Mouse (Mus musculus) cerebellum, postnatal 36 days (tissue): ENCODE measurements at regions not wholly inside any gene's neighbourhood (a gene's known extent, or its start where the extent isn't known, plus 50 kb on each side); places are given as distances from the start of the nearest gene placed in this dataset.
A peak's percentile ranks its signal among the peaks of the same experiment; 100 is the strongest.

Experiments
- DNase-seq, 2 experiments: peaks; one replicate each; pipeline ENCODE4 v3.0.0; 2021 to 2022; ENCODE audit warnings: mixed read lengths in 2 of 2

DNA sequence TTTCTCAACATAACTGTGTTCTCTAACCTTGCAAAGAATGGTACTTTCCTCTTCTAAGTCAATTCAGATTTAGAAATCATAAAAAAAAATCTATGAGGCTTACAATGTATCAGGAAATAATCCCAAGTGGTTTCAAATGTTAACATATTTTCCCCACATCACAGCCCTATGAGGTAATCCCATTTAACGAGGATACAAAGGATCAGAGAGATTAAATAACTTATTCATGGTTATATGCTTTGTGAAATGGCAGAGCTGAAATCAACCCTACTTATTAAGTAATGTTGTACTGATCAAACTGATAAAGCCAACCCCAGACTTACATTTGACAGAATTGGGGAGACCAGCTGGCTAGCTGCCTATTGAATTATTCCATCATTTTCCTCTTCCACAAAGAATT, 614.4 kb downstream of the Ntrk3 start:
- DNase-seq: no peak

DNA sequence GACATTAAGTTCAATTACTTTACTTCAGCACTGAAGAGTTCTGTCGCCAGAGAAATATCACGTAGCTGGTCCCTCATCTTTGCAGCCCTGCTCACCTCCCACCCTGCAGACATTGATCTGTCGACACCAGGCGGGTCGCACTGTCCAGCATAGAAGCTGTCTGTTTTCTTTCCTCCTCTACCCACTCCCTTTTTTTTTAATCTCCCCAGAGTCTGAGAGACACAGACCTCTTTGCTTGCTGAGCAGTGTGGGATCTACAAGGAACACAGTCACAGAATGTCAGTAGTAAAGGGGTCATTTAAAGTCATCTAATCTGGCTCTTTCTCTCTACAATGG, 616.7 kb downstream of the Ntrk3 start:
- no peak for DNase-seq

DNA sequence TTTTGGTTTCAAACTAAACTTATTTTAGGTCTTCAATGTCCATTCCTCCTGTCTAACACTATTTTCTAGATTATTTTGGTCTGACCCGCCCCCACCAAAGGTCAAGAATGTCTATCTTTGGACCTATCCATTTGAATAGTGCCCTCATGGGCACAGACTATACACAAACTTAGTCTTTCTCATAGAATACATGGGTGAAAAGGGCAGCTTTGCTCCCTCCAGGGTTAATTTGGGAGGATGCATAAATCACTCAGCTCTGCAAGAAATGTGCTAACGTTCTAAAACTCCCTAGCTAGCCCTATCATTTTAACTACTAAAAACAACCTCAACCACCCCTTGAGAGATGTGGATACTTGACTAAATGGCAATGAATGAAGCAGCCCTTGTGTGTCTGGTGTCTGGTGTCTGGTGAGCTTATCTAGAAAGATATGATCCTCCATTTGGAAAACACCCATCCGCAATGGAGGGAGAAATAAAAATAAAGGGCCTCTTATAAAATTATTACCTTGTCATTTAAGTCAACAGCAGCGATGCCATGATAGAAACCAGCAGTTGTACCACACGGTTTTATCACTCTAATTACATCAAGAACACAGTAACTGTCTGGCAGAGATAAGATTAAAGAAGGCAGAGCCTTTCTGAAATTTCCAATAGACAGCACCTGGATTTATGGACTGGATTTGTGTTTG, 617.2 kb downstream of the Ntrk3 start:
- no peak for DNase-seq

DNA sequence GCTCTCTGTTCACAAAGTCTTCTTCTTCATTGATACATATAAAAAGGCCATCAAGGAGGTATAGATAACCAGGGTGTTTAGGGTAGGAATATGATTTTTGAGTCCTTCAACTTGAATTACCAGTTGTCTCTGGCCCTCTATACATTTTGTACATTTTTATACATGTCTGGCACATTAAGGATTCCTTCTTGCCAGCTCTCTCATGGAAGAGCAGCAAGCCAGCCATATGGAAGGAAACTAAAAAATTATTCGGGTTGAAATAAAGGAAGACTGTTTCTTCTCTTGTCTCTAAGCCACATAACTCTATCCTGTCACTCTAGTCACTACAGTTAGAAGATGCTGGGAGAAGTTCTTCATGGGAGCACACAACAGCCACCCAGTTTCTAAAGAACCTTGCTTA, 618.0 kb downstream of the Ntrk3 start:
- DNase-seq: no peak

DNA sequence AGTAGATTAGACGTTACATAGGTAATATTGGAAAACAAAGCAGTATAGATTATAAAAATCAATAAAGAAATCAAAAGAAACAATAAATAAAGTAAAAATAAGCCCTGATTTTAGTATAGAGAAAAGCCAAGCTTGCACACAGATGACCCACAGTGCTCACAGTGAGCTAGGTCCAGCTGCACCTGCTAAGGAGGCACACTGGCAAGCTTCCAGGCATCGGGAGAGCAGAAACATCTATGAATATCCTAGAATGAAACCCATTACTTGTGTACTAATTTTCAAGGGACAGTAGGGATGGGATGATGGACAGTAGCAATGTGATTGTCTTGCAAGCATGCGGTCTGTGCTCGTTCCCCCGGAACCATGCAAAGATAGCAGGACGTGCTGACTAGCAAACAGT, 626.5 kb downstream of the Ntrk3 start:
- DNase-seq: no peak

DNA sequence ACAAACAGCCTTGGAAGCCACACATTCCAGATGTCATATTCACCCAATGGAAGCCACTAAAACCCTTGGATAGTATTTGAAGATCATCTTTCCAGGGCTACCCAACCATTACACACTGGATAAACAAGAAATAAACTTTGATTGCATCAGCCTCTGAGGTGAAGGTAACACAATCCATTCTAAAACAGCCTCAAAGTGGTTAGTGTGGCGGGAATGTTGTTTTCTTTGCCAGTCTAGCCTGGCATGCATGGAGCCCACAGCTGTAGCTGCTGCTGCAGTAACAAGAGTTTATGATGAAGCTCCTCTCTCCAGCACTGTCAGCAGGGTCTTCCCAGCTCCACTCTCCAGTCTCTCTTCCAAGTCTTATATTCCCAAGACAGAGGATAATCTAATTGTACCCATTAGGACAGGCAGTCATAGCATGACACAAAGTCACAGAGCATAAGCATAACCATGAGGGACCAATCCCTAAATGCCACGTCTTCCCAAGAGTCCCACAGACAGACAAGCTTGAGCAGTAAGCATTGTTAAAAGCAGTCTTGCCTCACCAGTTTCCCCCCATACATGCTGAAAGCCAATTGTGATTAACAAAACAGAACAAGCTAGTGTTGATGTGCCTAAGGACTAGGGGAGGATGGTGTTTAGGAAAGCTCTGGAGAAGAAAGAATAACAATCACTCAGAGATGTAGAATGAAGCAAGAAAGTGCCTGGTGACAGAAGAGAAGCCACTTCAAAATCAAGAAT, 634.1 kb downstream of the Ntrk3 start:
- no peak for DNase-seq

DNA sequence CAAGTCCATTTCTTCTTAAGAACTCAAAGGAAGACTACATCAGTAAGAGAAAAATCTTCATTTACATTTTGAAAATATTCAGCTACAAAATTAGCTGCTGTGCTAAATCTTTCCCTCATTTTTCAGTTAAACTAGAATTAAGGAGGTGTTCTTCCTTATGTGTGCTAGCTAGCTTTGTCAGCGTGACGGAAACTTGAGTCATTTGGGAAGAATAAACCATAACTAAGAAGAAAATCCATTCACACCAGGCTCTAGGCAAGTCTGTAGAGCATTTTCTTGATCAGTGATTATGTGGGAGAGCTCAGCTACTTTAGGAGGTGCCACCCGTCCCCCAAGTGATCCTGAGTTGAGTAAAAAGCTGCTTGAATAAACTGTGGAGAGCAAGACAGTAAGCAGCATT, 635.4 kb downstream of the Ntrk3 start:
- DNase-seq: no peak

DNA sequence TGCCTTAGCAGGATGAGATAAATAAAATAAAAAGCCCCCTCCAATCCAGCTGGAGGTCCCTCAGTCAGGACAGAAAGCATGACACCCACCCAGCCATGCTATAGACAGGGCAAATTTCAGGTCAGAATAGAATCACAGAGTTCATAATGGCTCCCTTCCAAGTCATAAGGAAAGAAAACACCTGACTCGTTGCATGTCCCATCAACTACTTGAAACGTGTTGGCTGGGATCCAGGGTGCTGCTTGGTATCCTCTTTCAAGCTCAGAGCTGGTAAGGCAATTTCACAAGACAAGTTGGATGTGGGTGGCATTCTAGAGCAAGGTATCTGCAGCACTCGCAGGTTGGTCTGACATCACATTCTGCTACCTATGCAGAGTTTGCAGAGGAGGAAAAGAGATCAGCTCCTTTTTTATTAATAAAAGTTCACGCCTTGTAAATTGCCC, 651.2 kb downstream of the Ntrk3 start:
- peak; percentile 7 to 11 for DNase-seq

DNA sequence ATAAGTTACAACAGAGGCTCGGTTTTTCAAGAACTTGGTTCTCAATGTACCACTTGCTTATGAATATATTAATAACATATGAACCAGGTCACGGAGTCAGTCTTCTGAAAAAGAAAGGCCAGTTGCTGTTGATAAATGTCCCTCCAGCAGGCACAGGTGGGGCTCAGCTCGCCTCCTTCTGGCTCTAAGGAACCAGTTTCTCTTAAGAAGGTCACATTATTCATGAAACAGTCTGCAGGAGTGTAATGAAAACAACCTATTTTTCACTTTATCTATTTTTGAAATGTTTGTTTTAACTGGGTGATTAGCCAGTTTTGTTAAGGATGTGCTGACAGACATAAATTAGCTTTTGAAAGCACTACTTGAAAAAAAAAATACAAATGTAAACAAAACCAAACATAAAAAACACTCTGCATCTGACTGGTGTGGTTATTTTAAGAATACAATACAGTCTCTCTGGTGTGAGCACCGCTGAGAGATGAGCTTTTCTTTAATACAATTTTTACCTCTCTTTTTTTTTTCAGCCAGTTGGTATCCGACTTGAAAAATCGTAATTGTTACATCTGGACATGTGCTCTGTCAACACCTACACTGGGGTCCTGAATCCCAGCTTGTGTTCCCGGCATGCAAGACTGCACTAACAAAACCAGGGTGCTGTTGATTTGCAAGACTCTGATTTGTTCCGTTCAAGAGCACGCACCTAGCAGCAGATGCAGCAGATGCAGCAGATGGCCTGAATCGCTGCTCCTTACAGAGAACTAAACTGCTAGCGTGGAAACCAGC, 651.8 kb downstream of the Ntrk3 start:
- DNase-seq: no peak

DNA sequence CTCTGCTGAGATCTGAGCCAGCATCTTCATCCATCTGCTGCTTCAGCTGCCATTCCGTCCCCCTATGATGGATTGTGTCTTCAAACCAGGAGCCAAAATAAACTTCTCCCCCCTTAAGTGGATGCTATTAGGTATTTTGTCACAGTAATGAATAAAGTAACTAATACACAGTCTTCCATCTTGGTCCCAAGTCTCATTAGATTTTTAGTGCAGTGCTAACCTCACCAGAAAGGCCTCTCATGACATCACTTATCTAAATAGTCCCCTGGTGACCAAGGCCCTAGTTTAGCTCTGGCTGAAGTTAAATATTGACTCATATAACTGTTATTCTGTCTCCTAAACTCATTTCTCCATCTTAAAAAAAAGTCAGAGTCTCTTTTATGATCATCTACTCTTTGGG, 658.1 kb downstream of the Ntrk3 start:
- DNase-seq: no peak

DNA sequence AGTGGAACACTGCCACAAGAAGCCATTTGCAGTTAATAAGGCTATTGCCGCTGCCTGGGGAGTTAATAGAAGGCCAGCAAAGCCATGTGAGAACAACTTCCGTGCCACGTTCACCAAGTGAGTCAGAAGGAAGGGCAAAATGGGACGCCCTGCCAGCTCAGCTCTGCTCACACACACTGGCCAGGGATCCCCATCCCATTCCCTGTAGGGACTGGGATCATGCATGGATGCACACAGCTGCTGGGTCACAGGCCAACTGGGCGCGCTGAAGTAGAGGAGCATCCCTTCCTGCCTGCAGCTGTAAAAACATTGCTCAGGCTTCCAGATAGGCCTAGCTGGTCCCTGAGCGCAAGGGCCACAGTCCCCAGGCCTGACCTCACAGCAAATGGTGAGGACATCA, 666.7 kb downstream of the Ntrk3 start:
- peak in 1 of 2 experiments; percentile 3 for DNase-seq

DNA sequence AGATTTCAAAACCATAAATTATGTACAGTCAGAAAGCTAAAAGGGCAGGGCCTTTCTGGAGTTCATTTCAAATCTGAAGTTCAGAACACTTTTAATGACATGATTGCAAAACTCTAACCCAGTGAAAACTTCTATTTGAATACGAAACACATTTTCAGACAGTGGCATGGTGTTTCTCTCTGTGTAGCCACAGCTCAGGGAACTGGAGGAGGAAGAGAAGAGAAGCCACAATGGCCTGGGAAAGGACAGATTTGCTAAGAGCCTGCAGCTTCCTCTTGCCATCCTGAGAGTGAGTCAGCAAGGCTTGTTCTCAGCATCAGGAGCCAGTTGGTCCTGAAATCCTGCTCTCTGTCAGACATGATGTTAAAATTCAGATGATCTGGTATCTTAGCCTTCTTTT, 676.2 kb downstream of the Ntrk3 start:
- no peak for DNase-seq

DNA sequence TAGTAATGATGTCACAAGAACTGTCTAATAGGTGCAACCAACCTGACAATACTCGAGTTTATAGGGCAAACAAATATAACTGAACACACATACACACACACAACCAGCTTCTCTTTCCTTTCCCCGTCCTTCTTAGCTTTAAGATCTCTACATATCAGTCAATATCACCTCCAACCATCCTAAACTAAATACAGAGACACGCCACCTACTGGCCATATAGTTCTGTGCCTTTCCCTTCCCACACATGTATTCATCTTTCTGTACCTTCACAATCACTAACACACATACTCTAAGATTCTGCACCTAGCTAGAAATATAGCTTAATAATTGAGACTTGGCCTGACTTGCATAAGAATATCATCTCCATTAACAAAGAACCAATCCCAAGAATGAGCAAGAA, 688.2 kb downstream of the Ntrk3 start:
- no peak for DNase-seq

DNA sequence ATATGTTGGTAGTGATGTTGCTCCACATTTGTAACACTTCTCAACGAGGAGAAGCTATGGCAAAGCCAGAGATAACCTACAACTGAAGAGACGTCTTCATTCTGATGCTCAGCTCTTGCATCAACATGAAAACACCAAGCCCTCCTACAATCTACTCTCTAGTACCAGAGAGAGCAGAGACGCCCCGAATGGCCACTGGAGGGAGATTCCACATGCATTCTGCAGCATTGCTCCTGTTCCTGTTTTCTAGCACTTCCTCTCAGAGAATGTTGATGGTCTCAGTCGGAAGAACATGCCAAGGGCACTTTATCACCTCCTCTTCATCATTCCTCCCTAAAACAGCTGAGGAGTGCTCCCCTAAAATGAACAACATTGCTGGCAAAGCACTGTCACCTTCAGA, 692.4 kb downstream of the Ntrk3 start:
- no peak for DNase-seq

DNA sequence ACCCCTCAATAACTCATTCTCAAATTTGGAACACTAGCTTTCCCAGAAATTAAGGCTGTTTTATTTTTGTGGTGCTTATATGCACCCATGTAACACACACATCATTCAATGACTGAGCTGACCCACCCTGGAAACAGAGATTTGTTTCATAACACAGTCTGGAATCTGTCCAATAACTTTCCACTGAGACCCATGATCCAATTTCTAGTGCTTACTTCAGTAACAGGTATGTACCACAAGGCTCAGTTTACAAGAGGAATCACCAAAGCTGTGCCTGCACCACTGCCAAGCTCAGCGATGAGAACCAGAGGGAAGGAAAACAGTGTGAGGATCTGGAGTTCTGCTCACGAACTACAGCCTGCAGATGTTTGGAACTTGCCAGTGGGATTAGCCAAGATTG, 706.8 kb downstream of the Ntrk3 start:
- no peak for DNase-seq

DNA sequence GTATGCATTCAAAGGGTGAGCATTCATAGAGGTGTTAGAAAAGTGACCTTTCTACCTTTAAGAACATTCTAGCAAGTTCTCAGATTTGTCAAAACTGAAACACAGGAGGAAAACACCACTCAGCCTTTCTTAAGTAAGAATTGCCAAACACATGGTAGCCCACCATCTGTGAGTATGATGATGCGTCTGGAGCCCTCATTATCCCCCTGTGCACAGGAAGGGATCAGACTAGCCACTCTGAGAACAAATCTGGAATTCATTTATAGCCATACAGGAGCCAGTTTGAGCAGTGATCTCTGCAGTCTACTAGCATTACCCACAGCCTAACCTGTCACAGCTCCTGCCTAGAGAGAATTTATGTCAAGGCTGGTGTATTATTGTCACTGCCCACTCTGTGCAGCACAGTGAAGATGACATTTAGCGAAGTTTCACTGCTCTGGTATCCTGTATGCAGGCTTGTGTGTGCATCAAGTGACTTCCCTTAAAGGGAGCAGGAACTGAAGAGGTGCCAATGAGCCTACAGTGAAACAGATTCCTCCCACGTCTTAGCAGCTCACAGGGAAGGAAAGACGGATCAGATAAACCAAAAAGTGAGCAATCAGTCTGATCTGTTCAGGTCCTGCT, 710.7 kb downstream of the Ntrk3 start:
- no peak for DNase-seq

DNA sequence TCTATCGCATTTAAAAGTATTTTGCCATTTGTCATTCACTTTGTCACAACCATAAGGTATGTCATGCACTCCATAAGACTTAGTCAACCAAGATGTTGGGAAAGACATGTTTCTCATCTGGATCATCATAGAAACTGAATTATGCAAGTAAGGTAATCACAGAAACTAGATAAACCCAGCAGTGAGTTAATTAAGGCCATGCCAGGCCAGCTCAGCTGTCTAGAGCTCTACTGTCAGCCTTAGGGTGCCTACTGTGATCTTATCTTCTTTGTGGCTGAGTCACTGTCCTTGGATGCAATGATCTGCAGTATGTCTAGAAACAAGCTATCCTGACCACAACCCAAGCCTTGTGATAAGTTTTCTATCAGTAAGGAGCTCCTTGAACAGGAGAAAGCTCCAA, 714.2 kb downstream of the Ntrk3 start:
- DNase-seq: no peak

DNA sequence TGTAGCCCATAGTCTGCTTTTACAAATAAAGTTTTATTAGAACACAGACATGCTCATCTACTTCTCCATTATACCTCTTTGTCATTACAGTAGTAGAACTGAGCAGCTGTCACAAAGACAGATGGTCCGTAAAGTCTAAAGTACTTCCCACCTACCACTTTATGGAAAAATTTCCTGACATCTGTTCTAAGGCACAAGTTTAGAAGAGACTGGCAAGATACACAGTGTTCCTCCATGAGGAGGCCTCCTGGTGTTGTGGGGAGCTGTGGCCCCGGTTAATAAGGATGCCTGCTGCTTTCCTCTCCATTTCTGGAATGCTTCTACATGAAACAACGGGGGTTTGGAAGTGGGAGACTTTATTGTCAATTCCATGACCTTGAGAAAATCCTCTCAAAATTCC, 714.7 kb downstream of the Ntrk3 start:
- DNase-seq: no peak

DNA sequence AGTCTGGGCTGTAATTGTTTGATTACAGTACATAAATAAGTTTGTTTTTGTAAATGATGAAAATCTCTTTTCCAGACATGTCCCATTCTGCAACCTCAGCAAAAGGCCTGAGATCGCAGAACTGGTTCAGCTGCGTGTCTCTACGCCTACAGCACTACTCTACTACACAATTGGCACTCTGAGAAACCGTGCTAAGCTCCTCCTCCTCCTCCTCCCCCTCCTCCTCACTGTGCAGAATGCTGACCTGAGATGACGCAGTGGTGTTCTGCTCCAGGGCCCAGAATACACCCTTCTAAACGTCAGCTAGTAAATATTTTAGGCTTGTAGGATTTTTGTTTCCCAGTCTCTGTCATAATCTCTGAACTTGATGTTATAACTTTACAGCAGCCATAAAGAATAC, 724.2 kb downstream of the Ntrk3 start:
- DNase-seq: no peak

DNA sequence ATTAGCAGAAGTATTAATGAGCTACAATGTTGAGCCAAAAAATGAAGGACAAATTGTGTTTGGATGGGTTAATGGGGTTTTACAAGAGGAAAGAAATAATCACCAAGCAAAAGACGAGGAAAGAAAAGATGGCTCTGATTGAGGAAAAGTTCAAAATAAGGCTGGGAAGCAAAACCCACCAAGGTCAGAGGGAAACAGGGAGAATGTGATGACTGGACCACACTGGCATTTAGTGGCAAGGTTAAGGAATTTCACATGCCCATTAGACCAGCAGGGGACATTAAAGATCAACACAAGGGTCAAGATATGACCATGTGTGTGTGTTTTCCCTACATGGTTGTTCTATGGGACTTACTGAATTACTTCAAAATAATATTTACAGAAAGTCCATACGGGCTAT, 734.7 kb downstream of the Ntrk3 start:
- no peak for DNase-seq

DNA sequence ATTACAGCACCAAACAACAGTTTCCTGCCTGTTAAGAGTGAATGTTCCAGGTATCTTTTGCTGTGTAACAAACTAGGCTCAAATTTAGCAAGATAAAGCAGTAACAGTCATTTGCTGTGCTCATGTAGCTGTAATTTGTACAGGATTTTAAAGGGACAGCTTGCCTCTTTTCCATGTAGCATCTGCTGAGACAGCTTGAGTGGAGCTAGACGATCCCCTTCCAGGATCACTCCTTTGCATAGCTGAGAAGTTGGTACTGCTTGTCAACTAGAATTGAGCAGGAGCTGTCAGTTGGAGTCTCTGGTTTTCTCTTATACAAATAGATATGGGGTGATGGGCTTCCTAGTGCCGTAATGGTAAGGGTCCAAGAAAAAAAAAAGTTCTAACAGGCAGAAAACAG, 744.0 kb downstream of the Ntrk3 start:
- DNase-seq: no peak

DNA sequence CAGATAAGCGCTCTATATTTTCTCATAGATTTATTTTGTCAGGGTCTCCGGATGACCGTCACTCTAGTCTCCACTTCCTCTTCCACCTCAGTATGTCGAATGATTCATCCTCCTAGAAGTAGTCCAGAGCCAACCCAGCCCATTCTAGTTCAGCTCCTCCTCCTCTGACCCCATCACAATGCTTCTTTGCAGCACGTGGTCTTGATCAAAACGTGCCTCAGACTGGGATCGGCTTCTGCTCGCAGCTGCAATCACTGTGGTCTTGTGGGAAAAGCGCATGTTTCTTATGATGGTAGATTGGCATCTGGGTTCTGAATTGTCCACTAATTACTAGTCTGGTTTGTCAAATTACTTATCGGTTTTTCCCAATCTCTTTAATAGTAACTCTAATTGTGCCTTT, 747.7 kb downstream of the Ntrk3 start:
- no peak for DNase-seq

DNA sequence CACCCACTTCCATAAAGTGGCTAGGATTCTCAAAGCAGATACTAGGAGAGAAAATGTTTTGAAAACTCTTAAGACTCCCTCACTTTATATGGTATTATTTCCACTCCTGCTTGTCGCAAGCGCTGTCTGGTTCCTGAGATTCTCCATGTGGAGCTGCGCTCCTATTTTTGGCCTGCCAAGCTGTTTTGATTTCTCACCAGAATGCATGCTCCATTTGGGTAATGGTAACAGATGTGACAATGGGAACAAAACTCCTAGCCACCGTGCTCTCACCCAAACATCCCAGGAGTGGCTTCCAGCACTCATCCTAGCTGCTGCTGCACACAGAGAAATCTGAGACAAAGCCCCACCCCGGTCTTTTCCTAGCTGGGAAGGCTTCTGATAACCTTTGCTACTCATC, 749.6 kb downstream of the Ntrk3 start:
- no peak for DNase-seq

DNA sequence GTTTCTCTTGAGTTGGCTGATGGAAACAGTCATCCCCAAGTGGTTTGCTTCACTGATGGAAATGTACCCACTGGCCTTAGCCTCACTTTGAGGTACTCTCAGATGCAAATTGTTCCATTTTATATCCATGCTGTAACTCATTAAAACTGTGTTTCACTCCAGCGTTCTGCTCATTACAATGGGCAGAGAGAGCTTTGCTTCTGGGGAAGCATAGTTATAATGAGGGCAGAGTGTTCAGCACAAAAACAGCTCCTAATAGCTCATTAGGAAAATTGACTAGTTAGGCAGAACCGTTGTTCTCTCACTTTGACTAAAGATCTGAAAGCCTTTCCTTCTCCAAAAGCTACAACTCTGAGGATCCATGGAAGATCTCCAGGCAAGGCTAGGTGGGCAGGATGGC, 771.2 kb downstream of the Ntrk3 start:
- no peak for DNase-seq
